Mouse (Mus musculus) embryonic facial prominence, embryonic 10.5 days (tissue): Measurements from ENCODE around the gene Scn4a. TPM values are rescaled to one million over a fixed set of nuclear protein-coding genes. Genes with fewer than 3 reads are reported as not detected.
A peak's percentile ranks its signal among the peaks of the same experiment; 100 is the strongest.

Experiments used
- DNase-seq: peaks from one replicate; pipeline ENCODE4 v3.0.0-alpha.2; 2017; ENCODE audit warnings: low spot score
- H3K27ac ChIP-seq: fragments of 300-500 bp; sonication (generic); replicated peaks from 2 replicates; pipeline ENCODE4 v1.5.1; 2016; ENCODE audit warnings: mild to moderate bottlenecking
- H3K27me3 ChIP-seq: fragments of 300-500 bp; sonication (generic); replicated peaks from 2 replicates; pipeline ENCODE4 v1.6.1; 2016; ENCODE audit warnings: low read depth, mild to moderate bottlenecking; ENCODE audit not compliant: poor library complexity, severe bottlenecking
- H3K36me3 ChIP-seq: fragments of 300-500 bp; sonication (generic); replicated peaks from 2 replicates; pipeline ENCODE4 v1.6.1; 2016; ENCODE audit warnings: mild to moderate bottlenecking, moderate library complexity
- H3K4me1 ChIP-seq: fragments of 300-500 bp; sonication (generic); 2 replicates; pipeline ENCODE4 v1.6.1; 2016
- H3K4me3 ChIP-seq: fragments of 300-500 bp; sonication (generic); 2 replicates; pipeline ENCODE4 v1.5.1; 2016; ENCODE audit warnings: mild to moderate bottlenecking, moderate library complexity
- H3K9me3 ChIP-seq: fragments of 300-500 bp; sonication (generic); 2 replicates; pipeline ENCODE4 v1.6.1; 2016; ENCODE audit warnings: mild to moderate bottlenecking
- WGBS: fragments of 180-500 bp; shearing (Covaris S2); methylation state at CpG from one replicate; pipeline ENCODE4 v1.1.7; 2016; 5-methylcytosine and 5-hydroxymethylcytosine counted together
- polyA plus RNA-seq: library from polyadenylated mRNA; unstranded; fragments of >200 nt; fragmentation: Nextera tagmentation; extraction: Ambion mirVana; gene quantifications from 2 replicates; pipeline ENCODE4 v1.2.1, GENCODE M21; 2016

The Scn4a gene
- polyA plus RNA-seq, 1 experiment from 2014 or later = 0.04 TPM

DNA sequence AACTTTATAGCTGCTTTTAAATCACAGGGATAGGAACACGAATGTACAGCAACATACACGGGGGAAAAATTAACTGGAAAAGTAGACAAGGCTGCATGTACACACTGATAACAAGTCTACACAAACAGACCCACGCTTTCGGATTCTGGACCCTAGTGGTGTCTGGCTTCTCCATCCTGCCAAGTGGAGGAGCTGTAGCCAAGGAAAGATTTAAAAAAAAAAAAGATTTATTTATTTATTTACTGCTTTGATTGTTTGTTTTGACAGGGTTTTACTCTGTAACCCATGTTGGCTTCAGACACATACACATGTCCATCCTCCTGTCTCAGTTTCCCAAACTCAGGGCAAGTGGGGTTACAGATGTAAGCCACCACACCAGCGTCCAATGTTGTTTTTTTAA is 45.7 kb downstream of the Scn4a start:
- no peaks in the 10 kb centered on the region for H3K27me3 ChIP-seq
- H3K4me3 ChIP-seq = no peak overlapping the region
- 83% methylated on average over 5 of the region's 5 CpGs for WGBS
- H3K9me3 ChIP-seq = no peaks in the 10 kb centered on the region
- no peak overlapping the region for H3K27ac ChIP-seq
- DNase-seq = no peak
- H3K4me1 ChIP-seq = peaks cover 11% of the 10 kb centered on the region
- no peaks in the 10 kb centered on the region for H3K36me3 ChIP-seq

GRCm38 (mm10) chr11:106306758-106307157 is 46.3 kb downstream of the Scn4a start:
- Histone ChIP-seq H3K27me3 (no peaks in the 10 kb centered on the region), H3K36me3 (no peaks in the 10 kb centered on the region), H3K4me3 (no peak overlapping the region), H3K4me1 (peaks cover 11% of the 10 kb centered on the region), H3K27ac (no peak overlapping the region), H3K9me3 (no peaks in the 10 kb centered on the region)
- 85% methylated on average over 9 of the region's 9 CpGs for WGBS
- DNase-seq = no peak

DNA sequence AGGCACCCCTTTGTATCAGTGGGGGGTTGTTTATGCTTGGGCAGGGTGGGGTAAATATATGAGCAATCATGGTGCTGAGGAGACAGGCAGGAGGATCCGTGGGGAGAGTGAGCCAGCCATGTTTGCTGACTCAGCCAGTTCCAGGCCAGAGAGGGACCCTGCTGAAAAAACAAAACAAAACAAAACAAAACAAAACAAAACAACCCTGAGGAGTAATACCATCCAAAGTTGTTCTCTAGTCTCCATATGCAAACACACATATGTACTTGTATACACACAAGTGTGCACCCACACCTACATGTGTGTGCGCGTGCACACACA is 47.1 kb downstream of the Scn4a start:
- no peaks in the 10 kb centered on the region for H3K36me3 ChIP-seq
- no peaks in the 10 kb centered on the region for H3K9me3 ChIP-seq
- H3K27ac ChIP-seq = no peak overlapping the region
- H3K27me3 ChIP-seq = no peaks in the 10 kb centered on the region
- 93% methylated on average over 3 of the region's 3 CpGs for WGBS
- peaks cover 11% of the 10 kb centered on the region for H3K4me1 ChIP-seq
- H3K4me3 ChIP-seq = no peak overlapping the region
- DNase-seq = no peak

- Histone ChIP-seq H3K4me1 (peaks cover 11% of the 10 kb centered on the region), H3K4me3 (no peak overlapping the region), H3K27me3 (no peaks in the 10 kb centered on the region), H3K9me3 (no peaks in the 10 kb centered on the region), H3K27ac (no peak overlapping the region), H3K36me3 (no peaks in the 10 kb centered on the region)
- no peak for DNase-seq
- 83% methylated on average over 10 of the region's 10 CpGs for WGBS
These were observed 47.6 kb downstream of the Scn4a start for GRCm38 (mm10) chr11:106305348-106306064.

DNA sequence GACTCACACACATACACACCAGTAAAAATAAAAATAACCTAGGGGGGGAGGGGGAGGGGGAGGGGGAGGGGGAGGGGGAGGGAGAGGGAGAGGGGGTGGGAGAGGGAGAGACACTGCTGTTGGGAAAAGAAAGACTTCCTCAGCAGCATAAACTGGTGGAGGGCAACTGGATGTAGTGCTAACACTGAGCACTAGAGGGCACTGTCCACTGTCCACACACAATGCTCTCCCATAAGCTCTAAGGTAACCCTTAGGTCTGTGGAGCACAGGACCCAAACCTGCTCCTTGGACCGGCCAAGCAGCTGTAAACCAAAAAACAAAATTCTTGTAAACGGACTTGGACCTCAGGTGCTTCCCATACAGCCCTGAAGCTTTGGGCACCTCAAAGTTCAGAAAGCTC is 50.5 kb downstream of the Scn4a start:
- DNase-seq = peak; percentile 79
- Histone ChIP-seq H3K4me3 (no peak overlapping the region), H3K27ac (no peak overlapping the region), H3K9me3 (no peaks in the 10 kb centered on the region), H3K4me1 (no peaks in the 10 kb centered on the region), H3K27me3 (no peaks in the 10 kb centered on the region), H3K36me3 (no peaks in the 10 kb centered on the region)
- 15% methylated on average over 2 of the region's 2 CpGs for WGBS

GRCm38 (mm10) chr11:106301765-106302164 is 51.3 kb downstream of the Scn4a start, which contains the start of gene Gh:
Gene Gh (minus strand): TSS chr11:106301865.
- no peak for DNase-seq
- Histone ChIP-seq H3K9me3 (no peaks in the 10 kb centered on the region), H3K4me3 (no peak within 1 kb of the TSS), H3K36me3 (no peaks in the 10 kb centered on the region), H3K4me1 (no peaks in the 10 kb centered on the region), H3K27ac (no peak within 1 kb of the TSS; the same call in 1 of the 2 replicates), H3K27me3 (no peaks in the 10 kb centered on the region)
- WGBS = 84% methylated on average over 9 of the region's 9 CpGs

GRCm38 (mm10) chr11:106291861-106292260 is 61.2 kb downstream of the Scn4a start:
- H3K27ac ChIP-seq = no peak overlapping the region
- H3K4me3 ChIP-seq = no peak overlapping the region
- WGBS = 91% methylated on average over 2 of the region's 2 CpGs
- no peaks in the 10 kb centered on the region for H3K27me3 ChIP-seq
- DNase-seq = no peak
- no peaks in the 10 kb centered on the region for H3K4me1 ChIP-seq
- H3K36me3 ChIP-seq = no peaks in the 10 kb centered on the region
- no peaks in the 10 kb centered on the region for H3K9me3 ChIP-seq

DNA sequence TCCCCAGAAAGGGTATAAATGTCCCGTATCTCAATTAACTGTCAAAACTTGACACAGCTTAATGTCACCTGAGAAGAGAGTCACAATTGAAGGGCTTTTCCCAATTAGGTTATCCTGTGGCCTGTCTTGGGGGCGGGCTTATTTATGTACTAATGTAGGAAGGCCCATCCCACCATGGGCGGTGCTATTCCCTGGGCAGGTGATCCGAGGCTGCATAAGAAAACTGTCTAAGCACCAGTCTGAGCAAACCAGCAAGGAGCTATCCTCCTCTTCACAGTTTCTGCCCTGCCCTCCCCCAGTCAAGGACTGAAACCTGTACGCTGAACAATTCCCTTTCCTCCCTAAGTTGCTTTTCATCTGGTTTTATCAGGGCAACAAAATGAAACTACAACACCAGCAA is 62.7 kb downstream of the Scn4a start:
- H3K36me3 ChIP-seq = no peaks in the 10 kb centered on the region
- H3K4me1 ChIP-seq = 0 out of 2 replicates have a peak, but pooled peaks cover 3% of the 10 kb centered on the region
- H3K27ac ChIP-seq = no peak overlapping the region
- H3K27me3 ChIP-seq = no peaks in the 10 kb centered on the region
- 87% methylated on average over 5 of the region's 5 CpGs for WGBS
- DNase-seq = no peak
- H3K9me3 ChIP-seq = no peaks in the 10 kb centered on the region
- no peak overlapping the region for H3K4me3 ChIP-seq

DNA sequence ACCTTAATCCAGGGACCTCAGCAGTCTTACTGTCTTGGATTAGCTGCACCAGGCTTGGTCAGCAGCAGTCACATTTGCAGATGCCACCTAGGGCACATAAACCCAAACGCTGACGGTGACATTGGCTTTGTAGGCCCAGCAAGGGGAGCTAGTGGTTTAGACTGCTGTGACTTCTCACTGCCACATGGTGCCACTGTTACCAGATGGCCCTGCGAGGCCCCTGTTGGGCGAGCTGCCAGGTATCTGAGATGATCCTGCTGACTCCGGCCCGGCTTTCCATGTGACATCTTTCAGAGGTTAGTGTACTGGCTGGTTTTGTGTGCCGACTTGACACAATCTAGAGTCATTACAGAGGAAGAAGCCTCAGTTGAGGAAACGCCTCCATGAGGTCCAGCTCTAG is 63.7 kb downstream of the Scn4a start:
- H3K27ac ChIP-seq = no peak overlapping the region
- 0 out of 2 replicates have a peak, but pooled peaks cover 3% of the 10 kb centered on the region for H3K4me1 ChIP-seq
- H3K27me3 ChIP-seq = no peaks in the 10 kb centered on the region
- WGBS = 76% methylated on average over 8 of the region's 8 CpGs
- H3K9me3 ChIP-seq = no peaks in the 10 kb centered on the region
- H3K4me3 ChIP-seq = no peak overlapping the region
- no peaks in the 10 kb centered on the region for H3K36me3 ChIP-seq
- DNase-seq = no peak

GRCm38 (mm10) chr11:106286987-106287386 is 66.1 kb downstream of the Scn4a start:
- no peaks in the 10 kb centered on the region for H3K36me3 ChIP-seq
- H3K27ac ChIP-seq = no peak overlapping the region
- no peaks in the 10 kb centered on the region for H3K27me3 ChIP-seq
- WGBS = 76% methylated on average over 11 of the region's 11 CpGs
- 0 out of 2 replicates have a peak, but pooled peaks cover 3% of the 10 kb centered on the region for H3K4me1 ChIP-seq
- no peak for DNase-seq
- no peaks in the 10 kb centered on the region for H3K9me3 ChIP-seq
- no peak overlapping the region for H3K4me3 ChIP-seq

DNA sequence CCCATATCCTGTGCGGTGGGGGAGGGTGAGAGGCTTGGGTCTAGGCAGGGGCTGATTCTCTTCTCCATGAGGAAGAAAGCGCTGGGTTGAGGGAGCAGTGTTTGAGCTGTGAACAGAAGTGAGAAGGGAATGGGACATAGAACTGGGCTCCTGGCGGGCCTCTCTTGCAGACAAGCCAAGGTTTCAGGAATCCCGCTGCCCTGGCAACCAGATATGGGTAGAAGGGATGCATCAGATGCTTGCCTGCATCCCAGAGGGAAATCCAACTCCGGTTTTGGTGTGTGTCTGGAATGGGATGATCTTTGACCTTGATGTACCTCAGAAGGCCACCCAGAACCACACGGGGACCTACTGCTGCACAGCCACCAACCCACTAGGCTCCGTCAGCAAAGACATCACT is 66.9 kb downstream of the Scn4a start:
- WGBS = 90% methylated on average over 7 of the region's 7 CpGs
- DNase-seq = no peak
- no peaks in the 10 kb centered on the region for H3K36me3 ChIP-seq
- H3K9me3 ChIP-seq = no peaks in the 10 kb centered on the region
- no peaks in the 10 kb centered on the region for H3K27me3 ChIP-seq
- H3K27ac ChIP-seq = no peak overlapping the region
- H3K4me1 ChIP-seq = 0 out of 2 replicates have a peak, but pooled peaks cover 3% of the 10 kb centered on the region
- no peak overlapping the region for H3K4me3 ChIP-seq

DNA sequence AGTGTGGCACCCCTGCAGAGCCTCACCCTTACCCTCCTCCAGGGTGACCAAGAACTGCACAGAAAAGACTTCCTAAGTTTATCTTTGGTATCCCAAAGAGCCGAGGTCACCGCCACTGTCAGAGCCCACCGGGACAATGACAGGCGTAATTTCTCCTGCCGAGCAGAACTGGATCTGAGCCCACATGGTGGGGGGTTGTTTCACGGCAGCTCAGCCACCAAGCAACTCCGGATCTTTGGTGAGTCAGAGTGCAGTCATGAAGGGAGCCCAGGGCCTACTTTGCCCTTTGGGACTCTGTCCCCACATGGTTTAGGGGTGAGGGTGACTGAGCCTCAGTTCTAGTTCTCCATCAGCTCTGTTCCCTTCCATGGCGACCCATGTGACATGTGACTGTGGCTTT is 69.0 kb downstream of the Scn4a start:
- no peaks in the 10 kb centered on the region for H3K27me3 ChIP-seq
- WGBS = 79% methylated on average over 8 of the region's 8 CpGs

GRCm38 (mm10) chr11:106283371-106283770 is 69.7 kb downstream of the Scn4a start:
- 0 out of 2 replicates have a peak, but pooled peaks cover 3% of the 10 kb centered on the region for H3K4me1 ChIP-seq
- 81% methylated on average over 4 of the region's 4 CpGs for WGBS
- DNase-seq = no peak
- no peak overlapping the region for H3K4me3 ChIP-seq
- 0 out of 2 replicates have a peak, but pooled peaks cover under 1% of the 10 kb centered on the region for H3K27me3 ChIP-seq
- H3K9me3 ChIP-seq = no peaks in the 10 kb centered on the region
- H3K27ac ChIP-seq = no peak overlapping the region
- H3K36me3 ChIP-seq = no peaks in the 10 kb centered on the region

More for the DNA sequence above, 69.0 kb downstream of the Scn4a start:
- DNase-seq = no peak
- H3K9me3 ChIP-seq = no peaks in the 10 kb centered on the region
- no peaks in the 10 kb centered on the region for H3K36me3 ChIP-seq
- no peak overlapping the region for H3K4me3 ChIP-seq
- 0 out of 2 replicates have a peak, but pooled peaks cover 3% of the 10 kb centered on the region for H3K4me1 ChIP-seq
- no peak overlapping the region for H3K27ac ChIP-seq
